Mouse (Mus musculus): Measurements from ENCODE around the gene Gtpbp4.
A peak's percentile ranks its signal among the peaks of the same experiment; 100 is the strongest.

- peak; percentile 53 for TF ChIP-seq CTCF (IDR thresholded peaks at IDR 0.05; ENCODE audit: extremely low read depth, insufficient read depth, low read length)
- peak; percentile 83 for TF ChIP-seq POLR2A (IDR thresholded peaks at IDR 0.05; ENCODE audit: extremely low read depth, insufficient read depth, low read length)
Observed at GRCm38 (mm10) chr13:8995990-8996786, at the start of gene Gtpbp4.

All from cortical plate, adult 2 months (tissue).